Mouse (Mus musculus) ES-Bruce4 (cell line): ENCODE measurements around the gene Gins2. TPM values are rescaled to one million over a fixed set of nuclear protein-coding genes. Genes with fewer than 3 reads are reported as not detected.

Source experiments
- H3K27ac ChIP-seq: 2 replicates; pipeline ENCODE4 v1.5.1; 2012; ENCODE audit warnings: low read length, inconsistent platforms; ENCODE audit not compliant: insufficient read depth
- H3K27me3 ChIP-seq: 2 replicates; pipeline ENCODE4 v1.6.1; 2012; ENCODE audit warnings: mild to moderate bottlenecking, low read length, inconsistent platforms; ENCODE audit not compliant: control insufficient read depth, poor library complexity, insufficient read depth, severe bottlenecking
- H3K36me3 ChIP-seq: 2 replicates; pipeline ENCODE4 v1.6.1; 2012; ENCODE audit warnings: inconsistent platforms, mild to moderate bottlenecking, low read length, moderate library complexity; ENCODE audit not compliant: control insufficient read depth, poor library complexity, insufficient read depth, severe bottlenecking
- H3K4me1 ChIP-seq: one replicate; pipeline ENCODE4 v1.8.1; 2011; ENCODE audit warnings: low read length; ENCODE audit not compliant: control insufficient read depth, insufficient read depth
- H3K4me3 ChIP-seq: 2 replicates; pipeline ENCODE4 v1.5.1; 2011; ENCODE audit warnings: low read depth, mild to moderate bottlenecking, low read length
- H3K9ac ChIP-seq: 2 replicates; pipeline ENCODE4 v1.6.1; 2012; ENCODE audit warnings: low read depth, mild to moderate bottlenecking, inconsistent platforms; ENCODE audit not compliant: poor library complexity, severe bottlenecking
- H3K9me3 ChIP-seq: replicated peaks from 2 replicates; pipeline ENCODE4 v1.6.1; 2012; ENCODE audit warnings: mild to moderate bottlenecking, low read length, inconsistent platforms; ENCODE audit not compliant: control insufficient read depth, poor library complexity, insufficient read depth, severe bottlenecking
- CTCF ChIP-seq: IDR thresholded peaks from one replicate; pipeline ENCODE4 v1.8.1; 2011; ENCODE audit warnings: low read depth, low read length
- EP300 ChIP-seq: IDR thresholded peaks from 2 replicates; pipeline ENCODE4 v1.6.1; 2011; ENCODE audit warnings: low read depth, low read length; ENCODE audit not compliant: insufficient read depth
- POLR2A ChIP-seq: IDR thresholded peaks from one replicate; pipeline ENCODE4 v1.8.1; 2011; ENCODE audit warnings: low read length; ENCODE audit not compliant: insufficient read depth
- polyA plus RNA-seq: library from polyadenylated mRNA; stranded (reverse); fragments of >200 nt; gene quantifications from 2 replicates; pipeline ENCODE4 v1.2.4, GENCODE M21; 2011; ENCODE audit warnings: low read depth; ENCODE audit not compliant: missing spikeins, insufficient read depth, insufficient read length

The Gins2 gene
- polyA plus RNA-seq, 1 experiment: 52.0 TPM

- no peaks in the 10 kb centered on the region for H3K27me3 ChIP-seq
- H3K36me3 ChIP-seq: peaks cover 35% of the 10 kb centered on the region
- no peaks in the 10 kb centered on the region for H3K9me3 ChIP-seq
- no peak overlapping the region for H3K27ac ChIP-seq
- H3K9ac ChIP-seq: no peak overlapping the region
- peaks cover 7% of the 10 kb centered on the region for H3K4me1 ChIP-seq
- no peak overlapping the region for H3K4me3 ChIP-seq
- TF ChIP-seq EP300: no peak
- TF ChIP-seq CTCF: no peak
- no peak for TF ChIP-seq POLR2A
Observed at GRCm38 (mm10) chr8:120556198-120556892, 32.8 kb downstream of the Gins2 start.

GRCm38 (mm10) chr8:120554466-120555039 is 34.6 kb downstream of the Gins2 start:
- Histone ChIP-seq H3K27me3 (no peaks in the 10 kb centered on the region), H3K36me3 (peaks cover 35% of the 10 kb centered on the region), H3K4me3 (no peak overlapping the region), H3K9me3 (no peaks in the 10 kb centered on the region), H3K27ac (no peak overlapping the region), H3K4me1 (peaks cover 3% of the 10 kb centered on the region), H3K9ac (no peak overlapping the region)
- TF ChIP-seq POLR2A: no peak
- no peak for TF ChIP-seq CTCF
- no peak for TF ChIP-seq EP300

- TF ChIP-seq POLR2A (no peak), EP300 (no peak), CTCF (no peak)
- H3K27ac ChIP-seq: no peak overlapping the region
- no peaks in the 10 kb centered on the region for H3K27me3 ChIP-seq
- no peak overlapping the region for H3K9ac ChIP-seq
- no peaks in the 10 kb centered on the region for H3K9me3 ChIP-seq
- H3K36me3 ChIP-seq: peaks cover 27% of the 10 kb centered on the region
- H3K4me3 ChIP-seq: no peak overlapping the region
- peaks cover 5% of the 10 kb centered on the region for H3K4me1 ChIP-seq
Observed at GRCm38 (mm10) chr8:120553441-120554123, 35.5 kb downstream of the Gins2 start.

GRCm38 (mm10) chr8:120552509-120552908 is 36.6 kb downstream of the Gins2 start:
- H3K4me1 ChIP-seq: peaks cover 5% of the 10 kb centered on the region
- H3K9ac ChIP-seq: no peak overlapping the region
- H3K27me3 ChIP-seq: no peaks in the 10 kb centered on the region
- peaks cover 24% of the 10 kb centered on the region for H3K36me3 ChIP-seq
- H3K9me3 ChIP-seq: no peaks in the 10 kb centered on the region
- H3K4me3 ChIP-seq: no peak overlapping the region
- H3K27ac ChIP-seq: no peak overlapping the region
- TF ChIP-seq CTCF (no peak), POLR2A (no peak), EP300 (no peak)

- no peak overlapping the region for H3K4me3 ChIP-seq
- H3K27ac ChIP-seq: no peak overlapping the region
- H3K9ac ChIP-seq: no peak overlapping the region
- H3K36me3 ChIP-seq: peaks cover 24% of the 10 kb centered on the region
- TF ChIP-seq CTCF: no peak
- no peak for TF ChIP-seq POLR2A
- H3K4me1 ChIP-seq: peaks cover 3% of the 10 kb centered on the region
- no peaks in the 10 kb centered on the region for H3K27me3 ChIP-seq
- H3K9me3 ChIP-seq: no peaks in the 10 kb centered on the region
Observed at GRCm38 (mm10) chr8:120551677-120551980, 37.5 kb downstream of the Gins2 start.

GRCm38 (mm10) chr8:120550937-120551676 is 38.0 kb downstream of the Gins2 start:
- Histone ChIP-seq H3K9ac (no peak overlapping the region), H3K27me3 (no peaks in the 10 kb centered on the region), H3K36me3 (peaks cover 21% of the 10 kb centered on the region), H3K9me3 (no peaks in the 10 kb centered on the region), H3K27ac (no peak overlapping the region), H3K4me3 (no peak overlapping the region), H3K4me1 (peaks cover 3% of the 10 kb centered on the region)
- TF ChIP-seq EP300 (no peak), CTCF (no peak), POLR2A (no peak)
